Mouse (Mus musculus): ENCODE data around the gene Ube2v1. TPM values are rescaled to one million over a fixed set of nuclear protein-coding genes. Genes with fewer than 3 reads are reported as not detected.

Ube2v1 gene
- polyA plus RNA-seq, 1 experiment = 183 TPM

GRCm38 (mm10) chr2:167597492-167598186, 34.3 kb downstream of the Ube2v1 start:
- DNase-seq (ENCODE audit: low read depth) = peak; percentile 47
- TF ChIP-seq CTCF (IDR thresholded peaks at IDR 0.05; ENCODE audit: borderline replicate concordance, extremely low read depth, insufficient read depth, insufficient read length) = no peak
- no peak for TF ChIP-seq POLR2A (IDR thresholded peaks at IDR 0.05; ENCODE audit: borderline replicate concordance, extremely low read depth, insufficient read depth, insufficient read length, poor library complexity, severe bottlenecking)

GRCm38 (mm10) chr2:167596726-167597491, 35.0 kb downstream of the Ube2v1 start:
- peak; percentile 40 for DNase-seq (ENCODE audit: low read depth)
- no peak for TF ChIP-seq POLR2A (IDR thresholded peaks at IDR 0.05; ENCODE audit: borderline replicate concordance, extremely low read depth, insufficient read depth, insufficient read length, poor library complexity, severe bottlenecking)
- TF ChIP-seq CTCF (IDR thresholded peaks at IDR 0.05; ENCODE audit: borderline replicate concordance, extremely low read depth, insufficient read depth, insufficient read length) = no peak

DNA sequence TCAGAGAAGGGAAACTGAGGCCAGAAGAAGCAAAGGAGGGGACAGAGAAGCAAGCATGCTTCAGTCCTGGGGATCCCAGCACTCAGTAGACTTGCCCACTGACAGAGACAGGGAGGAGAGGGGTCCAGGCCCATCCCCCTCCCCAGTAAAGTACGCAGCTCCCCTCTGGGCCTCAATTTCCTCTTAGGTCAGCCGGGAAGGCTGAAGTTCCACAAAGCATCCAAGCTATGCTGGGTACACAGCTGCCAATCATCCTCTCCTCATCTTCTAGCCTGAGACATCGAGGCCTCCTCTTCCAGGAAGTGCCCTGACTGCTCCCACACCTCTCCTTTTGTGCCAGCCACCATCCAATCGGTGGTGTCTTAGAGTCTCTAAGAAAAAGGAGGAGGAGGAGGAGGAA, 35.6 kb downstream of the Ube2v1 start:
- TF ChIP-seq POLR2A (IDR thresholded peaks at IDR 0.05; ENCODE audit: borderline replicate concordance, extremely low read depth, insufficient read depth, insufficient read length, poor library complexity, severe bottlenecking) (no peak), CTCF (IDR thresholded peaks at IDR 0.05; ENCODE audit: borderline replicate concordance, extremely low read depth, insufficient read depth, insufficient read length) (no peak)
- DNase-seq (ENCODE audit: low read depth) = no peak

DNA sequence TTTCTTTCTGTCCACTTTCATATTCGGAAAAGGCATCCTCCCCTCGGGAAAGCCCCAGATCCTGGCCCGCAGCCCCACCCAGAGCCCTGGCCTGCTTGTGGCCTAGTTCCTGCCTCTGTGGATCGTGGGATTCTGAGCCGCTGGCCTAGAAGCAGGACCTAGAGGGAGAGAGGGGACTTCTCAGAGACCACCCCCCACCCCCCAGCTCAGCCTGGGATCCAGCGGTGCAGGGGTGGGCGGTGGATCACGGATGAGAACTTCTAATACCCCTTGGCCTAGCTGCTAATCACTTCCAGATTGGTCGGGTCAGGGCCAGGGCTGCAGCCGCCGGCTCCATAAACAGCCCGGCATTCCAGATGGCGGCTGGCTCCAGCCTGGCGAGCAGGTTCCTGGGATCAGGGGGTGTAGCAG, 36.1 kb downstream of the Ube2v1 start:
- DNase-seq (ENCODE audit: low read depth) = peak; percentile 29
- TF ChIP-seq POLR2A (IDR thresholded peaks at IDR 0.05; ENCODE audit: borderline replicate concordance, extremely low read depth, insufficient read depth, insufficient read length, poor library complexity, severe bottlenecking) (no peak), CTCF (IDR thresholded peaks at IDR 0.05; ENCODE audit: borderline replicate concordance, extremely low read depth, insufficient read depth, insufficient read length) (no peak)

GRCm38 (mm10) chr2:167594444-167594934, 37.4 kb downstream of the Ube2v1 start:
- DNase-seq (ENCODE audit: low read depth) = peak; percentile 51
- no peak for TF ChIP-seq POLR2A (IDR thresholded peaks at IDR 0.05; ENCODE audit: borderline replicate concordance, extremely low read depth, insufficient read depth, insufficient read length, poor library complexity, severe bottlenecking)
- TF ChIP-seq CTCF (IDR thresholded peaks at IDR 0.05; ENCODE audit: borderline replicate concordance, extremely low read depth, insufficient read depth, insufficient read length) = no peak

GRCm38 (mm10) chr2:167593551-167594250, 38.2 kb downstream of the Ube2v1 start:
- TF ChIP-seq POLR2A (IDR thresholded peaks at IDR 0.05; ENCODE audit: borderline replicate concordance, extremely low read depth, insufficient read depth, insufficient read length, poor library complexity, severe bottlenecking) = no peak
- no peak for TF ChIP-seq CTCF (IDR thresholded peaks at IDR 0.05; ENCODE audit: borderline replicate concordance, extremely low read depth, insufficient read depth, insufficient read length)
- no peak for DNase-seq (ENCODE audit: low read depth)

DNA sequence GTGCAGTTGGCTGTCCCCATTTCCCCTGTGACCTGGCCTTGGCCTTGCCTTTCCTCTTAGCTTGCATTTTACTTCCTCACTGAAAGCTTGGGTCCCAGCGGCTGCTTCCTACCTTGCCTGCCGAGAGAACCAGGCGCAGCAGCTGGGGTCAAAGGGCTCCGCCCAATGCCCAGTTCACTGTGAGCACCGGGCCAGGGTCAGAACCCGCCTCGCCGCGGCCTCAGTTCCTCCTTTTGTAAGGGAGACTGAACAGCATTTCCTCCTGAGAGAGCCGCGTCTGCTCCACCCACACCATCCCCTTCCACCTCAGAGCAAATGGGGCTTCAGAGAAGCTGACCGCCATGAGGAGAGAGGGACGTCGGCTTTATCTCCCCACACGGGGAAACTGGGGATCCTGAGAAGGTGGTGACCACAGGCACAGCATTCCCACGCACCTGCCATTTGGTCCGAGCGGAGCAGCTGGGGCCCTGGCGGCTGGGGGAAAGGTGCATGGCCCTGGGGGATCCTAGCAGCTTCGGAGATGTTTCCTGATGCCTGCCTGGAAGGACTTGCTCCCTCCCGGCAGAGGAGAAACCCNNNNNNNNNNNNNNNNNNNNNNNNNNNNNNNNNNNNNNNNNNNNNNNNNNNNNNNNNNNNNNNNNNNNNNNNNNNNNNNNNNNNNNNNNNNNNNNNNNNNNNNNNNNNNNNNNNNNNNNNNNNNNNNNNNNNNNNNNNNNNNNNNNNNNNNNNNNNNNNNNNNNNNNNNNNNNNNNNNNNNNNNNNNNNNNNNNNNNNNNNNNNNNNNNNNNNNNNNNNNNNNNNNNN, 42.9 kb downstream of the Ube2v1 start:
- no peak for DNase-seq (ENCODE audit: low read depth)
- TF ChIP-seq POLR2A (IDR thresholded peaks at IDR 0.05; ENCODE audit: borderline replicate concordance, extremely low read depth, insufficient read depth, insufficient read length, poor library complexity, severe bottlenecking) (no peak), CTCF (IDR thresholded peaks at IDR 0.05; ENCODE audit: borderline replicate concordance, extremely low read depth, insufficient read depth, insufficient read length) (no peak)

GRCm38 (mm10) chr2:167586976-167587375, 44.9 kb downstream of the Ube2v1 start:
- TF ChIP-seq CTCF (IDR thresholded peaks at IDR 0.05; ENCODE audit: borderline replicate concordance, extremely low read depth, insufficient read depth, insufficient read length) (no peak), POLR2A (IDR thresholded peaks at IDR 0.05; ENCODE audit: borderline replicate concordance, extremely low read depth, insufficient read depth, insufficient read length, poor library complexity, severe bottlenecking) (no peak)
- no peak for DNase-seq (ENCODE audit: low read depth)

DNA sequence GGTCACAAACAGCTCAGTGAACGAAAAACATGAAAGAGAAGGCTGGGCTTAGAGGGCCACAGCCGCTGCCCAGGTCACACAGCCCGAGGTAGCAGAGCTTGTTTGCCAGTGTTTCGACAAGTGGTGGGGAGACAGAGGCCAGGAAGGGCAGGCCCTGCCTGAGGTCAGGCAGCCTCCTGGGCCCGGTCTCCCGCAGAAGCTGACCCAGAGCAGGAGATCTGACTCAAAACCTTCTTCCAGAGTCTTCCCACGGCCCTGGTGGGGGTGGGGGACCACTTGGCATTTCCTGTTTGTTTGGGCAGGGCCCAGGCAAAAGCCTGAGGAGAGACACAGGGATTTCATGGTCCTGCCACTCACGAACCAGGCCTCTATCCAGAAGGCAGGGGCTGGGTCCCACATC, 45.9 kb downstream of the Ube2v1 start:
- no peak for DNase-seq (ENCODE audit: low read depth)
- TF ChIP-seq CTCF (IDR thresholded peaks at IDR 0.05; ENCODE audit: borderline replicate concordance, extremely low read depth, insufficient read depth, insufficient read length) (no peak), POLR2A (IDR thresholded peaks at IDR 0.05; ENCODE audit: borderline replicate concordance, extremely low read depth, insufficient read depth, insufficient read length, poor library complexity, severe bottlenecking) (no peak)

DNA sequence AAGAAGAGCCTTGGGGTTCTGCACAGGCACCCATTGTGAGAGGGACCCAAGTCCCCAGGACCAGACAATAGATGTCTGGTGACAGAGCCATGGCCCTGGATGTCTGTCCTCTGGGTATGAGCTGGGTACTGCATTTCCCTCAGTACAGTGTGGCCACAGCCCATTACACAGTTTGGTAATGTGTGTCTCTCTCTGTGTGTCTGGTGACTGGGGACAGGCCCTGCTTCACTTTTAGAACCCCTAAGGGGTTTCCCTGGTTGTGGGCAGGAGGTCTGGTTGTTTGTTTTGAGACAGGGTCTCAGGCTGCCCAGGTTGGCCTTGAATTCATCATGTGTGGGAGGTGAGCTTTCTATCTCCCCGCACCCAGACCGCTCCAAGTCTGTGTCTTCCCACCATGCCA, 46.6 kb downstream of the Ube2v1 start:
- TF ChIP-seq CTCF (IDR thresholded peaks at IDR 0.05; ENCODE audit: borderline replicate concordance, extremely low read depth, insufficient read depth, insufficient read length) (no peak), POLR2A (IDR thresholded peaks at IDR 0.05; ENCODE audit: borderline replicate concordance, extremely low read depth, insufficient read depth, insufficient read length, poor library complexity, severe bottlenecking) (no peak)
- no peak for DNase-seq (ENCODE audit: low read depth)
